Comparison of ENCODE assay signal across 20 mouse cellular contexts in the genomic region with DNA sequence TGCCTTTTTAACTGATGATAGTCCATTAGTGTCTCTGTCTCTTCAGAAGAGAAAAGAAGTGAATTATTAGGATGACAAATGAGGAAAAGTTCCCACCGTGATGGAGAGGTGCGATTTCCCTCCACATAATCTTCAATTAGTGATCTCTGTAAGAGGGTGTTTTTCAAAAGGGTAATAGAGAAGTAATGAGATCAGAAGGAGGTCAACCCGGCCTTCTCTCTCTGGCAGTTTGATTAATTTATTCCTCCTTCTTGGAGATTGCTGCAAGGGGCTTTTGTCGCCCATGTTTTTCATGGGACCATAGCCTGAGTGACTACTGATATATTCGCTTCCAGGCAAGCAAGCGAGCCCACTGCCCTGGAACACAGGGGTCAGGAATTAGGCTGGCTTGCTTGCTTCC.
"Had no signal": no experiment of that assay in that cellular context is flagged by ENCODE, and none has a peak within 500 bp of the region (broad histone marks: within the 10 kb centered on the region; RNA-seq: fewer than 3 reads in every experiment).

No protein-coding gene starts in this region.

- H3K36me3 ChIP-seq: liver, embryonic 15.5 days; lung, embryonic 15.5 days; midbrain, embryonic 12.5 days; neural tube, embryonic 12.5 days had no signal

- H3K27me3 ChIP-seq: liver, embryonic 15.5 days; lung, embryonic 15.5 days; megakaryocyte, embryonic 14.5 days; neural tube, embryonic 12.5 days had no signal

- H3K9ac ChIP-seq: liver, embryonic 15.5 days; liver, postnatal 0 days; lung, embryonic 15.5 days; midbrain, embryonic 12.5 days; neural tube, embryonic 12.5 days had no signal

- ATAC-seq: liver, postnatal 0 days; lung, postnatal 0 days had no signal

- DNase-seq: liver, postnatal 0 days; lung, adult 2 months; lung, postnatal 14 days; lung, postnatal 36 days; midbrain, embryonic 14.5 days; retina, postnatal 1 day; right cerebral cortex, adult 18-20 months; right cerebral cortex, postnatal 25 days; right cerebral cortex, postnatal 4 days; spleen, adult 18-20 months; thymus, adult 18-20 months; thymus, postnatal 14 days; thymus, postnatal 36 days had no signal

- H3K4me2 ChIP-seq: liver, embryonic 15.5 days; lung, embryonic 15.5 days; midbrain, embryonic 12.5 days; neural tube, embryonic 12.5 days had no signal

- H3K4me1 ChIP-seq: liver, embryonic 15.5 days; lung, embryonic 15.5 days; megakaryocyte, embryonic 14.5 days; neural tube, embryonic 12.5 days had no signal

- H3K4me3 ChIP-seq: liver, embryonic 15.5 days; lung, embryonic 15.5 days; megakaryocyte, embryonic 14.5 days; midbrain, embryonic 12.5 days; neural tube, embryonic 12.5 days had no signal

- H3K9me3 ChIP-seq: liver, embryonic 15.5 days; lung, embryonic 15.5 days; midbrain, embryonic 12.5 days; neural tube, embryonic 12.5 days had no signal

- H3K27ac ChIP-seq: liver, embryonic 15.5 days; lung, embryonic 15.5 days; macrophage; midbrain, embryonic 12.5 days; neural tube, embryonic 12.5 days had no signal
